Mouse (Mus musculus): ENCODE measurements around the gene Ramp3. TPM values are rescaled to one million over a fixed set of nuclear protein-coding genes. Genes with fewer than 3 reads are reported as not detected.
"Not testable (repeated sequence)": the region's sequence is repeated elsewhere in the genome, so short reads cannot be mapped to it uniquely, and the experiment has no call there.

Ramp3 gene
- polyA plus RNA-seq, 1 experiment from 2014 or later: 7.8 TPM

DNA sequence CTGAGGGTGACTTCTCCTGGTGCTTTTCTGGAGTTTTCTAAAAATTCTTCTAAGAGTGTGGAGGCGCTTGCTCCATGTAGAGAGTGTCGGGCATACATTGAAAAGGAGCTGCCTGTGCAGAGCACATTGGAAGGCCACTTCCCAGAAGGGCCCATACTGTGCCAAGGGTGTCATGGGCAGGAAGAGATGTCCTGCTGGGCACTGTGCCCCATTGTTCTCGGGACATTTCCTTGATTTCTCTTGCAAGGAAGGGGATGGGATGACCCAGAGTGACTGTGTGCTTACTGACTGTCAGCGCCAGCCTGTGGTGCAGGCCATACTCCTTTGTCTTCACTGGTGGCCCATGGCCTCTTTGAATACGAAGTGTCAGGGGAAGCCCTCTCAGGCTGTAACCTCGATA is 19.2 kb upstream of the Ramp3 start:
- H3K27ac ChIP-seq: no peak overlapping the region
- no peaks in the 10 kb centered on the region for H3K4me1 ChIP-seq
- 84% methylated on average over 6 of the region's 6 CpGs for WGBS
- no peak overlapping the region for H3K4me2 ChIP-seq (replicated peaks)
- no peaks in the 10 kb centered on the region for H3K36me3 ChIP-seq
- no peak overlapping the region for H3K9ac ChIP-seq
- H3K9me3 ChIP-seq: no peaks in the 10 kb centered on the region
- H3K27me3 ChIP-seq: no peaks in the 10 kb centered on the region
- no peak overlapping the region for H3K4me3 ChIP-seq
- ATAC-seq (ENCODE audit: low FRiP score, low read depth): no peak

DNA sequence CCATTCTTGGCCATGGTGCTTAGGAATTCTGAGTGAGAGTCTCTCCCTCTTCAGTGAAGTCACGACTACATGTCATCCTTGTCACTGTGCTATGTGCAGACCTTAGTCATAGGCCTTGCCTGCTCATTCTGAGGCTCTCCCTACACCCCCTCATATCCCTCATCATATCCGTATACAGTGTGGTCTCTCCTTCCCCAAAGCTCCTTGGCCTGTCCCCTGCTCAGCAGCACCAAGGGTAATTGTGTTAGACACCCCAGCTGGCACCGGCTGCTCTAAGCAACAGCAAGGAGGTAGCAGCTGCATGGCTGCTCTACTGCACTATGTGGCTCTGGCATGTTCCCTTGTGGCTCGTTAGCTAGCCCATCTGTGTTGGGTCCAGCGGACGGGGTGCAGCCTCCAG is 13.8 kb upstream of the Ramp3 start:
- WGBS: 63% methylated on average over 6 of the region's 6 CpGs
- Histone ChIP-seq H3K27me3 (no peaks in the 10 kb centered on the region), H3K9ac (no peak overlapping the region), H3K4me3 (no peak overlapping the region), H3K4me1 (no peaks in the 10 kb centered on the region), H3K36me3 (no peaks in the 10 kb centered on the region), H3K4me2 (replicated peaks) (no peak overlapping the region), H3K9me3 (no peaks in the 10 kb centered on the region), H3K27ac (no peak overlapping the region)
- ATAC-seq (ENCODE audit: low FRiP score, low read depth): no peak

- Histone ChIP-seq H3K27me3 (peaks cover 4% of the 10 kb centered on the region), H3K36me3 (no peaks in the 10 kb centered on the region), H3K4me1 (no peaks in the 10 kb centered on the region), H3K4me3 (no peak overlapping the region), H3K9ac (no peak overlapping the region), H3K9me3 (no peaks in the 10 kb centered on the region), H3K4me2 (replicated peaks) (no peak overlapping the region), H3K27ac (no peak overlapping the region)
- no peak for ATAC-seq (ENCODE audit: low FRiP score, low read depth)
- WGBS: 58% methylated on average over 9 of the region's 9 CpGs
These were observed 10.2 kb upstream of the Ramp3 start for GRCm38 (mm10) chr11:6647831-6648724.

GRCm38 (mm10) chr11:6650519-6650918 is 7.8 kb upstream of the Ramp3 start:
- Histone ChIP-seq H3K36me3 (no peaks in the 10 kb centered on the region), H3K4me2 (replicated peaks) (no peak overlapping the region), H3K27me3 (peaks cover 12% of the 10 kb centered on the region), H3K9ac (no peak overlapping the region), H3K4me3 (no peak overlapping the region), H3K4me1 (no peaks in the 10 kb centered on the region), H3K27ac (no peak overlapping the region), H3K9me3 (no peaks in the 10 kb centered on the region)
- 59% methylated on average over 7 of the region's 7 CpGs for WGBS
- no peak for ATAC-seq (ENCODE audit: low FRiP score, low read depth)

DNA sequence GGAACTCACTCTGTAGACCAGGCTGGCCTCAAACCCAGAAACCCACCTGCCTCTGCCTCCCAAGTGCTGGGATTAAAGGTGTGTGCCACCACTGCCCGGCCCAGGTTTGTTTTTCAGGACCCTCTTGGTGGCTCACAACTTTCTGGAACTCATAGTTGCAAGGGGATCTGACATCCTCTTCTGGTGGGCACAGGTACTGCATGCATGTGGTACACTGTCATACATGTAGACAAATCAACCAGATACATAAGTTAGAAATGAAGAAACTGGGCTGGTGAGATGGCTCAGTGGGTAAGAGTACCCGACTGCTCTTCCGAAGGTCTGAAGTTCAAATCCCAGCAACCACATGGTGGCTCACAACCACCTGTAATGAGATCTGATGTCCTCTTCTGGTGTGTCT is 5.3 kb upstream of the Ramp3 start:
- WGBS: 76% methylated on average over 3 of the region's 3 CpGs
- not testable (repeated sequence) for H3K9me3 ChIP-seq; ATAC-seq (ENCODE audit: low FRiP score, low read depth); H3K9ac ChIP-seq; H3K4me2 ChIP-seq (replicated peaks); H3K4me3 ChIP-seq; H3K27ac ChIP-seq; H3K4me1 ChIP-seq; H3K36me3 ChIP-seq
- H3K27me3 ChIP-seq: peaks cover 24% of the 10 kb centered on the region

GRCm38 (mm10) chr11:6654903-6655302 is 3.4 kb upstream of the Ramp3 start:
- Histone ChIP-seq H3K27ac (no peak overlapping the region), H3K27me3 (peaks cover 24% of the 10 kb centered on the region), H3K9me3 (no peaks in the 10 kb centered on the region), H3K36me3 (no peaks in the 10 kb centered on the region), H3K4me1 (peaks cover 3% of the 10 kb centered on the region; the same call in 1 of the 2 replicates), H3K4me2 (replicated peaks) (no peak overlapping the region), H3K4me3 (no peak overlapping the region), H3K9ac (no peak overlapping the region)
- WGBS: 1% methylated on average over 2 of the region's 2 CpGs
- ATAC-seq (ENCODE audit: low FRiP score, low read depth): peak; percentile 57; the same call in 1 of the 2 replicates

GRCm38 (mm10) chr11:6661206-6661605 is 2.9 kb downstream of the Ramp3 start:
- 83% methylated on average over 14 of the region's 14 CpGs for WGBS
- H3K9me3 ChIP-seq: no peaks in the 10 kb centered on the region
- H3K27ac ChIP-seq: no peak overlapping the region
- no peak overlapping the region for H3K9ac ChIP-seq
- no peak overlapping the region for H3K4me2 ChIP-seq (replicated peaks)
- ATAC-seq (ENCODE audit: low FRiP score, low read depth): no peak
- H3K4me3 ChIP-seq: no peak overlapping the region
- no peaks in the 10 kb centered on the region for H3K36me3 ChIP-seq
- H3K27me3 ChIP-seq: peaks cover 7% of the 10 kb centered on the region
- H3K4me1 ChIP-seq: peaks cover 3% of the 10 kb centered on the region; the same call in 1 of the 2 replicates

GRCm38 (mm10) chr11:6666634-6667033 is 8.3 kb downstream of the Ramp3 start:
- no peaks in the 10 kb centered on the region for H3K9me3 ChIP-seq
- 78% methylated on average over 2 of the region's 2 CpGs for WGBS
- H3K4me3 ChIP-seq: no peak overlapping the region
- no peak for ATAC-seq (ENCODE audit: low FRiP score, low read depth)
- H3K36me3 ChIP-seq: no peaks in the 10 kb centered on the region
- H3K4me1 ChIP-seq: no peaks in the 10 kb centered on the region
- no peak overlapping the region for H3K4me2 ChIP-seq (replicated peaks)
- no peak overlapping the region for H3K27ac ChIP-seq
- H3K27me3 ChIP-seq: no peaks in the 10 kb centered on the region
- no peak overlapping the region for H3K9ac ChIP-seq

DNA sequence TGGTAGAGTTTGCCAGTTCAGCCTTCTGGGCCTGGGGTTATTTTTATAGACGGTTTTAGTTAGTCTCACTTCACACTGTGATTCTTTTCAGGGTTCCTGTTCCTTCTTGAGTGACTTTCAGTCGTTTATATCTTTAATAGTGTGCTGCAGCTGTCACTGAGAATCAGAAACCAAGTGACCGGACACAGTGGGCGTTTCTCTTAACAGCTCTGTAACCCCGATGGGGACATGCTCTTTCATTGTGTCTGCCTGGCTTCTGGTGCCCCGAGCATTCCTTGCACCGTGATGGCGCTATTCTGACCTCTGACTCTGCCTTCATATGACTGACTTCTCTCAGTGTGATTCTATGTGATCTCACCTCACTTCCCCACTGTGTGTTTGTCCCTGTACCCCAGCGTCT is 10.7 kb downstream of the Ramp3 start:
- H3K4me2 ChIP-seq (replicated peaks): no peak overlapping the region

GRCm38 (mm10) chr11:6670044-6670443 is 11.7 kb downstream of the Ramp3 start:
- Histone ChIP-seq H3K4me2 (replicated peaks) (no peak overlapping the region), H3K27ac (no peak overlapping the region), H3K4me3 (no peak overlapping the region), H3K9ac (no peak overlapping the region), H3K4me1 (no peaks in the 10 kb centered on the region), H3K36me3 (no peaks in the 10 kb centered on the region), H3K9me3 (no peaks in the 10 kb centered on the region), H3K27me3 (no peaks in the 10 kb centered on the region)
- WGBS: 35% methylated on average over 2 of the region's 2 CpGs
- no peak for ATAC-seq (ENCODE audit: low FRiP score, low read depth)

More for the DNA sequence above, 10.7 kb downstream of the Ramp3 start:
- Histone ChIP-seq H3K9ac (no peak overlapping the region), H3K4me3 (no peak overlapping the region), H3K4me1 (no peaks in the 10 kb centered on the region), H3K27ac (no peak overlapping the region), H3K9me3 (no peaks in the 10 kb centered on the region), H3K36me3 (no peaks in the 10 kb centered on the region), H3K27me3 (no peaks in the 10 kb centered on the region)
- 61% methylated on average over 9 of the region's 9 CpGs for WGBS
- ATAC-seq (ENCODE audit: low FRiP score, low read depth): no peak

DNA sequence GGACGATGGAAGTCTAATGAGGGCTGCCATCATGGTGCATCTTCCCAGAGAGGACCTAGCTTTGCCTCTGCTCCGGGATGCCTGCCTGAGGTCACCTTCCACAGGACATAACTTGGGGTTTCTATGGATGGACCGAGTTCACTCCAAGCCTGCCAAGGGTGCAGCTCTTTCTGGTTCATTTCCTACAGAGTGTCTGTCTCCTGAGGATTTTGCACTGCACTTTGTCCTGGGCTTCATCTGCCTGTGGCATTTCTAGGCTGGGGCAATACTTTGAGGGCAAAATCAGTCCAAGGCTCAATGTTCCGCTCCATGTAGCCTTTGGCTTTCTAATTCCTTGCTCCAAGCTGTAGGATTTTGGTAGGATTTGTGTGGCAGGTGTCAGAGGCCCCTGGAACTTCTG is 12.5 kb downstream of the Ramp3 start:
- H3K4me2 ChIP-seq (replicated peaks): no peak overlapping the region
- H3K27me3 ChIP-seq: no peaks in the 10 kb centered on the region
- H3K36me3 ChIP-seq: no peaks in the 10 kb centered on the region
- H3K9me3 ChIP-seq: no peaks in the 10 kb centered on the region
- ATAC-seq (ENCODE audit: low FRiP score, low read depth): no peak
- no peaks in the 10 kb centered on the region for H3K4me1 ChIP-seq
- H3K9ac ChIP-seq: no peak overlapping the region
- 82% methylated on average over 4 of the region's 4 CpGs for WGBS
- no peak overlapping the region for H3K27ac ChIP-seq
- H3K4me3 ChIP-seq: no peak overlapping the region

DNA sequence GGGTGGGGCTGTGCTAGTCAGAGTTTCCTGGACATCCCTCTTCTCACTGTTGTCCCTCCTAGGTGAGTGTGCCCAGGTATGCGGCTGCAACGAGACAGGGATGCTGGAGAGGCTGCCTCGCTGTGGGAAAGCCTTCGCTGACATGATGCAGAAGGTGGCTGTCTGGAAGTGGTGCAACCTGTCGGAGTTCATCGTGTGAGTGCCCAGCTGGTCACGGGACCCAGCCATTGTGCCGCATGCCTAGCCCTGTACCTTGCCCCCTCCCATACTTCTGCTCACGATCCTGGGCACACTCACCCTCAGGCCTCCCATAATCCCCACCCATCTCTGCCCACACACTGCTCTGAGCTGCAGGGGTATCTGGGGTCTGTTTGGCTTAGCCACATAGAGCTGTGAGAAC is 16.4 kb downstream of the Ramp3 start:
- Histone ChIP-seq H3K9me3 (no peaks in the 10 kb centered on the region), H3K36me3 (no peaks in the 10 kb centered on the region), H3K4me1 (no peaks in the 10 kb centered on the region), H3K27ac (no peak overlapping the region), H3K9ac (no peak overlapping the region), H3K27me3 (no peaks in the 10 kb centered on the region), H3K4me2 (replicated peaks) (no peak overlapping the region), H3K4me3 (no peak overlapping the region)
- no peak for ATAC-seq (ENCODE audit: low FRiP score, low read depth)
- 77% methylated on average over 9 of the region's 9 CpGs for WGBS

DNA sequence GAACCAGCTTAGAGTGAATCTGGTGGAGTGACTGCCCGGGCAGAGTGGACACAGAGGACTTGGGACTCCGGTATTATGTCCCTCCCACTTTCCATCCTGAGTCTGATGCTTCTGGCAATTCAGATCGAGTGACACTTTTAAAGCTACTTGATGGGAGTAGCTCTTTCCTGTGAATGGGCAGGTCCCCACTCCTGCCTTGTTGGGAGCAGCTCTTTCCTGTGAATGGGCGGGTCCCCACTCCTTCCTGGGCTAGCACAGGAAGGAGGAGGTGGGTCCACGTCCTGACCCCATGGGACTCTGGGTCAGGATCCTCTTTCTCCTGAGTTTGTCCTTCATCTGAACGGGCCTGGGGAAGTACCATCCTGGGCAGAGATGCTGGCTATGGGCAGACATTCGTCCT is 17.1 kb downstream of the Ramp3 start:
- H3K27ac ChIP-seq: no peak overlapping the region
- ATAC-seq (ENCODE audit: low FRiP score, low read depth): no peak
- whole genome bisulfite sequencing: 61% methylated on average over 7 of the region's 7 CpGs
- no peak overlapping the region; the same call in 1 of the 2 replicates for H3K9ac ChIP-seq
- H3K36me3 ChIP-seq: no peaks in the 10 kb centered on the region
- no peaks in the 10 kb centered on the region for H3K9me3 ChIP-seq
- no peak overlapping the region for H3K4me2 ChIP-seq (replicated peaks)
- H3K4me3 ChIP-seq: no peak overlapping the region
- H3K4me1 ChIP-seq: peaks cover 5% of the 10 kb centered on the region; the same call in 1 of the 2 replicates
- H3K27me3 ChIP-seq: no peaks in the 10 kb centered on the region
